Mouse (Mus musculus) CD4-positive, CD25-positive, alpha-beta regulatory T cell, adult 4 months (primary cell): ENCODE data around the gene Pfkfb1. TPM values are rescaled to one million over a fixed set of nuclear protein-coding genes. Genes with fewer than 3 reads are reported as not detected.

Source experiments
- ATAC-seq: one replicate; pipeline ENCODE4 v1.8.0; 2017
- polyA plus RNA-seq, 2 experiments: library from polyadenylated mRNA; unstranded; fragments of 100-300 nt; shearing (Covaris generic); gene quantifications; one replicate each; pipeline ENCODE4 v1.2.1; 2017

Gene Pfkfb1
- polyA plus RNA-seq: 10 to 100 TPM in 1 of 2 experiments, 1 to 10 TPM in 1; 5.6 to 10.3 TPM

GRCm38 (mm10) chrX:150588023-150588764, at the start of gene Pfkfb1:
TSS of gene Pfkfb1 (plus strand) at chrX:150588229.
- ATAC-seq: peak; percentile 97

- no peak for ATAC-seq
These were observed 47.9 kb upstream of the Pfkfb1 start for GRCm38 (mm10) chrX:150540111-150540510.

GRCm38 (mm10) chrX:150541684-150542083, 46.3 kb upstream of the Pfkfb1 start:
- ATAC-seq: no peak

- ATAC-seq: no peak
These were observed 40.8 kb upstream of the Pfkfb1 start, which contains the start of gene Alas2 for GRCm38 (mm10) chrX:150547239-150547638. TSS of gene Alas2 (plus strand) at chrX:150547375.

GRCm38 (mm10) chrX:150549639-150550038, 38.4 kb upstream of the Pfkfb1 start:
- ATAC-seq: no peak

GRCm38 (mm10) chrX:150551986-150552385, 36.0 kb upstream of the Pfkfb1 start:
- no peak for ATAC-seq

GRCm38 (mm10) chrX:150554032-150554431, 34.0 kb upstream of the Pfkfb1 start:
- ATAC-seq: no peak

GRCm38 (mm10) chrX:150564644-150565357, 23.2 kb upstream of the Pfkfb1 start:
- no peak for ATAC-seq

GRCm38 (mm10) chrX:150581921-150582320, 6.1 kb upstream of the Pfkfb1 start:
- no peak for ATAC-seq

GRCm38 (mm10) chrX:150585116-150585515, 2.9 kb upstream of the Pfkfb1 start:
- ATAC-seq: no peak

GRCm38 (mm10) chrX:150589696-150590095, 1.7 kb downstream of the Pfkfb1 start, which contains the start of gene Apex2:
TSS of gene Apex2 (minus strand) at chrX:150589868.
- ATAC-seq: no peak

GRCm38 (mm10) chrX:150593266-150594035, 5.4 kb downstream of the Pfkfb1 start:
- no peak for ATAC-seq

GRCm38 (mm10) chrX:150594176-150594575, 6.1 kb downstream of the Pfkfb1 start:
- ATAC-seq: no peak

GRCm38 (mm10) chrX:150595016-150595760, 7.2 kb downstream of the Pfkfb1 start:
- ATAC-seq: no peak

- ATAC-seq: no peak
These were observed 10.9 kb downstream of the Pfkfb1 start for GRCm38 (mm10) chrX:150598882-150599281.

GRCm38 (mm10) chrX:150636421-150636820, 48.4 kb downstream of the Pfkfb1 start:
- ATAC-seq: no peak

- no peak for ATAC-seq
These were observed 68.3 kb downstream of the Pfkfb1 start for GRCm38 (mm10) chrX:150656122-150656907.

- no peak for ATAC-seq
These were observed 69.1 kb downstream of the Pfkfb1 start, which contains the start of gene Tro for GRCm38 (mm10) chrX:150656908-150657796. TSS of gene Tro (minus strand) at chrX:150657583.

- ATAC-seq: no peak
These were observed 69.7 kb downstream of the Pfkfb1 start for GRCm38 (mm10) chrX:150657797-150658118.

- ATAC-seq: no peak
These were observed 74.8 kb downstream of the Pfkfb1 start for GRCm38 (mm10) chrX:150662809-150663208.
